Comparison of ENCODE assay signal across 8 mouse cellular contexts in genomic region chr7:78791359-78792222, GRCm38 (mm10). TPM values are rescaled to one million over a fixed set of nuclear protein-coding genes. Genes with fewer than 3 reads are reported as not detected.
A peak's percentile ranks its signal among the peaks of the same experiment; 100 is the strongest.
DNase-seq lines count a peak whose midpoint lies in the region; ATAC-seq and TF ChIP-seq lines count a peak whose summit lies in the region.

No protein-coding gene starts in this region.

- WGBS in forebrain, embryonic 14.5 days = 80% methylated on average over 15 of the region's 15 CpGs
- WGBS in intestine, embryonic 14.5 days = 83% methylated on average over 15 of the region's 15 CpGs
- 88% methylated on average over 15 of the region's 15 CpGs for WGBS in midbrain, embryonic 10.5 days
- 83% methylated on average over 15 of the region's 15 CpGs for WGBS in stomach, embryonic 14.5 days

- peak; percentile 69 for ATAC-seq in cerebellum, adult (ENCODE audit: insufficient number of reproducible peaks, low FRiP score, low TSS enrichment)
- peak; percentile 73 for ATAC-seq in forebrain, embryonic 14.5 days
- peak; percentile 73 for ATAC-seq in intestine, embryonic 14.5 days (replicated peaks; ENCODE audit: low FRiP score, low TSS enrichment, low read depth)
- ATAC-seq in stomach, embryonic 14.5 days (ENCODE audit: insufficient number of reproducible peaks, insufficient read depth, low FRiP score, low read depth) = peak; percentile 39

- no peak for TF ChIP-seq POLR2A in testis, adult 2 months (IDR thresholded peaks at IDR 0.05; ENCODE audit: control insufficient read depth, low read depth, low read length)

- no peak for DNase-seq in testis, postnatal 10 days (ENCODE audit: low spot score)
- peak; percentile 87 for DNase-seq in forebrain, embryonic 14.5 days (ENCODE audit: low spot score)
- DNase-seq in intestine, embryonic 14.5 days (ENCODE audit: low spot score) = peak; percentile 69
- peak; percentile 36 to 56 for DNase-seq in left cerebral cortex, postnatal 36 days (ENCODE audit: low spot score in 2 of 2)
- DNase-seq in midbrain, embryonic 10.5 days (ENCODE audit: low spot score) = peak; percentile 55

- no peaks in the 10 kb centered on the region for H3K9me3 ChIP-seq in forebrain, embryonic 14.5 days (replicated peaks; ENCODE audit: control insufficient read depth, low read length)
- H3K9me3 ChIP-seq in intestine, embryonic 14.5 days (ENCODE audit: control insufficient read depth, low read length) = no peaks in the 10 kb centered on the region
- no peaks in the 10 kb centered on the region for H3K9me3 ChIP-seq in midbrain, embryonic 10.5 days (replicated peaks)
- H3K9me3 ChIP-seq in stomach, embryonic 14.5 days (ENCODE audit: control insufficient read depth, low read depth, low read length) = no peaks in the 10 kb centered on the region

- no peaks in the 10 kb centered on the region for H3K27me3 ChIP-seq in testis, adult 2 months (ENCODE audit: control insufficient read depth, insufficient read depth, low read length)
- no peaks in the 10 kb centered on the region for H3K27me3 ChIP-seq in forebrain, embryonic 14.5 days (replicated peaks; ENCODE audit: control insufficient read depth, insufficient read depth, low read length)
- H3K27me3 ChIP-seq in intestine, embryonic 14.5 days (replicated peaks; ENCODE audit: control insufficient read depth, insufficient read depth, low read length) = no peaks in the 10 kb centered on the region
- H3K27me3 ChIP-seq in midbrain, embryonic 10.5 days (ENCODE audit: low read depth, poor library complexity, severe bottlenecking) = no peaks in the 10 kb centered on the region; the same call in 1 of the 2 replicates
- no peaks in the 10 kb centered on the region for H3K27me3 ChIP-seq in stomach, embryonic 14.5 days (ENCODE audit: control insufficient read depth, insufficient read depth, low read length)

- no peak overlapping the region for H3K4me3 ChIP-seq in testis, adult 2 months (ENCODE audit: control insufficient read depth, low read depth, low read length)
- no peak overlapping the region for H3K4me3 ChIP-seq in forebrain, embryonic 14.5 days (ENCODE audit: low read depth, low read length)
- no peak overlapping the region for H3K4me3 ChIP-seq in intestine, embryonic 14.5 days (ENCODE audit: low read depth, low read length)
- no peak overlapping the region for H3K4me3 ChIP-seq in midbrain, embryonic 10.5 days
- no peak overlapping the region for H3K4me3 ChIP-seq in stomach, embryonic 14.5 days (ENCODE audit: low read depth, low read length)

- no peak overlapping the region for H3K4me2 ChIP-seq in forebrain, embryonic 14.5 days (ENCODE audit: low read length)
- no peak overlapping the region for H3K4me2 ChIP-seq in intestine, embryonic 14.5 days (ENCODE audit: low read length)
- H3K4me2 ChIP-seq in stomach, embryonic 14.5 days (replicated peaks; ENCODE audit: low read depth, low read length) = no peak overlapping the region

- H3K27ac ChIP-seq in testis, adult 2 months (ENCODE audit: control insufficient read depth, insufficient read depth, low read depth, low read length) = no peak overlapping the region
- no peak overlapping the region for H3K27ac ChIP-seq in forebrain, embryonic 14.5 days (ENCODE audit: low read depth, low read length)
- no peak overlapping the region for H3K27ac ChIP-seq in intestine, embryonic 14.5 days (ENCODE audit: low read depth)
- no peak overlapping the region for H3K27ac ChIP-seq in midbrain, embryonic 10.5 days (replicated peaks)
- H3K27ac ChIP-seq in stomach, embryonic 14.5 days (ENCODE audit: low read length) = no peak overlapping the region

- no peak overlapping the region for H3K9ac ChIP-seq in forebrain, embryonic 14.5 days (ENCODE audit: low read length)
- no peak overlapping the region for H3K9ac ChIP-seq in intestine, embryonic 14.5 days (ENCODE audit: low read length)
- H3K9ac ChIP-seq in stomach, embryonic 14.5 days (replicated peaks; ENCODE audit: low read depth, low read length) = no peak overlapping the region

- no peaks in the 10 kb centered on the region for H3K4me1 ChIP-seq in testis, adult 2 months (ENCODE audit: control insufficient read depth, insufficient read depth, low read length)
- H3K4me1 ChIP-seq in forebrain, embryonic 14.5 days (ENCODE audit: control insufficient read depth, insufficient read depth, low read length) = no peaks in the 10 kb centered on the region
- no peaks in the 10 kb centered on the region for H3K4me1 ChIP-seq in intestine, embryonic 14.5 days (replicated peaks; ENCODE audit: control insufficient read depth, insufficient read depth, low read length)
- no peaks in the 10 kb centered on the region for H3K4me1 ChIP-seq in midbrain, embryonic 10.5 days
- no peaks in the 10 kb centered on the region for H3K4me1 ChIP-seq in stomach, embryonic 14.5 days (ENCODE audit: control insufficient read depth, insufficient read depth, low read length)

- peak; percentile 37; the same call in 1 of the 2 replicates for TF ChIP-seq CTCF in testis, adult 2 months (IDR thresholded peaks at IDR 0.05; ENCODE audit: control insufficient read depth, insufficient read depth, insufficient replicate concordance, low read depth, low read length)

- no peaks in the 10 kb centered on the region for H3K36me3 ChIP-seq in testis, adult 2 months (ENCODE audit: control insufficient read depth, insufficient read depth, low read length)
- H3K36me3 ChIP-seq in forebrain, embryonic 14.5 days (ENCODE audit: control insufficient read depth, insufficient read depth, low read length) = peaks cover 47% of the 10 kb centered on the region
- peaks cover 47% of the 10 kb centered on the region for H3K36me3 ChIP-seq in intestine, embryonic 14.5 days (ENCODE audit: control insufficient read depth, insufficient read depth, low read length)
- H3K36me3 ChIP-seq in midbrain, embryonic 10.5 days = peaks cover 66% of the 10 kb centered on the region
- H3K36me3 ChIP-seq in stomach, embryonic 14.5 days (ENCODE audit: control insufficient read depth, insufficient read depth, low read length) = peaks cover 28% of the 10 kb centered on the region

- intact Hi-C loops in left cerebral cortex, postnatal 36 days (cut with DNase I) = loop anchor here (1.0 to 10.0 kb wide), 2 partner anchors 99 to 293 kb away; no protein-coding TSS in a partner anchor

RNA-seq across cellular contexts. Expression of gene Mrpl46, which starts 8.3 kb away (rescaled TPM):
- 13.7 and 16.0 TPM in 2 replicates for polyA plus RNA-seq in testis, adult 2 months (2012; rRNA removed)
- 65.2 and 71.4 TPM in 2 replicates for polyA plus RNA-seq in forebrain, embryonic 14.5 days (2014; fragmentation: Nextera tagmentation; extraction: Ambion mirVana)
- 82.0 and 85.4 TPM in 2 replicates for polyA plus RNA-seq in intestine, embryonic 14.5 days (2014; fragmentation: Nextera tagmentation; extraction: Ambion mirVana)
- 10 to 100 TPM; 32.0 to 38.1 TPM for total RNA-seq in left cerebral cortex, postnatal 36 days (2021)
- polyA plus RNA-seq in midbrain, embryonic 10.5 days (2016; fragmentation: Nextera tagmentation; extraction: Ambion mirVana) = 75.5 and 87.7 TPM in 2 replicates
- polyA plus RNA-seq in stomach, embryonic 14.5 days (2014; fragmentation: Nextera tagmentation; extraction: Ambion mirVana) = 66.5 and 68.6 TPM in 2 replicates

RNA-seq across cellular contexts. Expression of gene Mrps11, which starts 8.7 kb away (rescaled TPM):
- polyA plus RNA-seq in testis, adult 2 months (2012; rRNA removed) = 55.0 and 70.9 TPM in 2 replicates
- polyA plus RNA-seq in forebrain, embryonic 14.5 days (2014; fragmentation: Nextera tagmentation; extraction: Ambion mirVana) = 75.4 and 88.2 TPM in 2 replicates
- polyA plus RNA-seq in intestine, embryonic 14.5 days (2014; fragmentation: Nextera tagmentation; extraction: Ambion mirVana) = 71.7 and 73.6 TPM in 2 replicates
- 10 to 100 TPM; 38.6 to 38.8 TPM for total RNA-seq in left cerebral cortex, postnatal 36 days (2021)
- polyA plus RNA-seq in midbrain, embryonic 10.5 days (2016; fragmentation: Nextera tagmentation; extraction: Ambion mirVana) = 91.4 and 97.8 TPM in 2 replicates
- polyA plus RNA-seq in stomach, embryonic 14.5 days (2014; fragmentation: Nextera tagmentation; extraction: Ambion mirVana) = 73.2 and 74.5 TPM in 2 replicates

RNA-seq across cellular contexts. Expression of gene Ntrk3, which starts 53.8 kb away (rescaled TPM):
- polyA plus RNA-seq in testis, adult 2 months (2012; rRNA removed) = 7.7 and 7.8 TPM in 2 replicates
- 16.4 and 21.6 TPM in 2 replicates for polyA plus RNA-seq in forebrain, embryonic 14.5 days (2014; fragmentation: Nextera tagmentation; extraction: Ambion mirVana)
- polyA plus RNA-seq in intestine, embryonic 14.5 days (2014; fragmentation: Nextera tagmentation; extraction: Ambion mirVana) = 3.6 and 4.5 TPM in 2 replicates
- 100 to 1,000 TPM; 138 to 174 TPM for total RNA-seq in left cerebral cortex, postnatal 36 days (2021)
- 2.1 and 2.7 TPM in 2 replicates for polyA plus RNA-seq in midbrain, embryonic 10.5 days (2016; fragmentation: Nextera tagmentation; extraction: Ambion mirVana)
- polyA plus RNA-seq in stomach, embryonic 14.5 days (2014; fragmentation: Nextera tagmentation; extraction: Ambion mirVana) = 5.9 and 8.6 TPM in 2 replicates

RNA-seq across cellular contexts. Expression of gene Det1, which starts 55.5 kb away (rescaled TPM):
- 13.6 and 14.8 TPM in 2 replicates for polyA plus RNA-seq in testis, adult 2 months (2012; rRNA removed)
- 18.7 and 20.5 TPM in 2 replicates for polyA plus RNA-seq in forebrain, embryonic 14.5 days (2014; fragmentation: Nextera tagmentation; extraction: Ambion mirVana)
- 16.7 and 19.1 TPM in 2 replicates for polyA plus RNA-seq in intestine, embryonic 14.5 days (2014; fragmentation: Nextera tagmentation; extraction: Ambion mirVana)
- 1 to 10 TPM; 6.0 to 6.4 TPM for total RNA-seq in left cerebral cortex, postnatal 36 days (2021)
- polyA plus RNA-seq in midbrain, embryonic 10.5 days (2016; fragmentation: Nextera tagmentation; extraction: Ambion mirVana) = 23.4 and 24.4 TPM in 2 replicates
- polyA plus RNA-seq in stomach, embryonic 14.5 days (2014; fragmentation: Nextera tagmentation; extraction: Ambion mirVana) = 19.4 and 21.3 TPM in 2 replicates
